Mouse (Mus musculus): ENCODE data around the gene Ccdc6.

Gene Ccdc6

DNA sequence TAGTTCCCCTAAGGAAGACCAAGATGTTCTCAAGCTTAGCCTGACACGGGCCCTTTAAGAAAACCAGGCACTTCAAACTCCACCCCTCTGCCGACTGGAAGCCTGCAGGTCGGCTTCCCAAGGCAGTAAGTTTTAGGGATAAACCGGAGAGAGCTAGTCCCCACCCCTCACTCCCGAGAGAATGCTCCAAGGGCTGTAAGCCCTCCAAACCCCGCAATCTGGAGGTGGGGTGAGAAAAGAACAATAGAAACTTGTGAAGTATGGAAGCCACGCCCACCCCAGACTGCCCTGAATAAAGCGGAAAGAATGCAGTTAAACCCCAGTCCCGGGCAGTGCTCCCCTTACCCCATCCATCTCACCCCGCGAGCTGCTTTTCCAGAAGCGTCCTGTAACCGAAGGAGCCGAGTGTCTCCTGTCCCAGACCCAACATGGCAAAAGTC, 1.9 kb upstream of the Ccdc6 start:
- peak; percentile 69 for DNase-seq (ENCODE audit: low spot score)

- no peak for DNase-seq (ENCODE audit: low spot score)
These were observed 1.2 kb upstream of the Ccdc6 start for GRCm38 (mm10) chr10:70095506-70096270.

GRCm38 (mm10) chr10:70097291-70097901, 475 bp downstream of the Ccdc6 start:
- no peak for DNase-seq (ENCODE audit: low spot score)

- peak; percentile 66 for DNase-seq (ENCODE audit: low spot score)
These were observed 1.1 kb downstream of the Ccdc6 start for GRCm38 (mm10) chr10:70097911-70098569.

GRCm38 (mm10) chr10:70098626-70099025, 1.7 kb downstream of the Ccdc6 start:
- DNase-seq (ENCODE audit: low spot score) = no peak

DNA sequence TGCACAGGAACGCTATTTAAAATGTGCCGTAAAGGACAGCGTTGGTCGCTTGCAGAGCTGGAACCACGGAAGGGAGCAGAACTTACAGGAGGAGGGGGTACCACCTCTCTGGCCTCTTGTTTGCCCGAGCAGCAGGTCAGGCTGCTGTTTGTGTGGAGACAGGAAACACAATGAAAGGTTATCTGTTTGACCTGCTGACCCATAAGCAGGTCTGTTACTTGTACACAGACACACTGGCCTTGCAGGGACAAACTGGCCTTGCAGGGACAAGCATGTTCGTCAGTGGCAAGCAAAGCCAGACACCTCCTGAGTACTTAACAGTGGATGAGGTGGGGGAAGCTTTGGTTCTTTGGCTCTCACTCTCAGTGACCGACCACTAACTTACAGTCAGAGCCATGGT, 2.1 kb downstream of the Ccdc6 start:
- DNase-seq (ENCODE audit: low spot score) = peak; percentile 39

GRCm38 (mm10) chr10:70102086-70102485, 5.2 kb downstream of the Ccdc6 start:
- DNase-seq (ENCODE audit: low spot score) = no peak

GRCm38 (mm10) chr10:70108016-70108415, 11.1 kb downstream of the Ccdc6 start:
- no peak for DNase-seq (ENCODE audit: low spot score)

DNA sequence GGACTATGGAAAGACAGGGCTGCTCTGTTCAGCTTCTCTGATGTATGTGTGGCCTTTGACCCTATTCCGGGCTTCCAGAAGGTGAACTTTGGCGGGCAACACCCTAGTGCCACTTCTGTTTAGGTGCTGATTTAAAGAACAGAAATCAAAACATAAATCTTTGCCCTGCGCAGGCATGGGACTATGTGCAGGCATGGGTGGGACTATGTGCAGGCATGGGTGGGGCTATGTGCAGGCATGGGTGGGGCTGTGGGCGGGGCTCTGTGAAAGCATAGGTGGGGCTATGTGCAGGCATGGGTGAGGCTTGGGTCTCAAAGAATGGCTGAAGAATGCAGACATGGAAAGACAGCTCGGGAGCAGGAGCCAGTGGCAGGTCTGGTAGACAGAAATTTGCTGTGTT, 13.1 kb downstream of the Ccdc6 start:
- DNase-seq (ENCODE audit: low spot score) = no peak

- DNase-seq (ENCODE audit: low spot score) = no peak
These were observed 13.9 kb downstream of the Ccdc6 start for GRCm38 (mm10) chr10:70110815-70111214.

- DNase-seq (ENCODE audit: low spot score) = no peak
These were observed 14.7 kb downstream of the Ccdc6 start for GRCm38 (mm10) chr10:70111643-70112042.

DNA sequence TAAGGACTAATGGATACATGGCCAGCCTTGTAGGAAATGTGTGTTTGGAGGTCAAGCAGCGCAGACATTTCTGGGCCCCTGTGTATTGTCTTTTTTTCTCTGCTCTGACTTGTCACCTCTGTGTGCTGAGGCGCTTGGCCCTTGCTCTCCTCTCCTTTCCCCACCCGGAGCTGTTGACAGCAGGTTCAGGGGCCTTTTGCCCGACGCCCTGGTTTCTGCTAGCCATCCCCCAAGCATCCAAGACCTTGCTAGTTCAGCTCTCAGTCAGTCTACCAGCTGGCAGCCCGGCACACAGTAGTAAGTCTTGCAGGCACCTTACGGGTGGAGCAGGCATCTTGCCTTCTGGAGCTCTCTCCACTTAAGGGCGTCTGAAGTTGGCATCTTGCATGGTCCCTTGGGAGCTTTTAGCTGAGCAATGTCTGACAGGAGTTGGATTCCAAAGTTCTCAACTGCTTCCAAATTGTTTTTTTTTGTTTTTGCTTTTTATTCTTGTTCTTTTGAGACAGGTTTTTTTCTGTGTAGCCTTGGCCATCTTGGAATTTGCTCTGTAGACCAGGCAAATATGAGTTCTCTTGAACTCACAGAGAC, 17.2 kb downstream of the Ccdc6 start:
- no peak for DNase-seq (ENCODE audit: low spot score)

DNA sequence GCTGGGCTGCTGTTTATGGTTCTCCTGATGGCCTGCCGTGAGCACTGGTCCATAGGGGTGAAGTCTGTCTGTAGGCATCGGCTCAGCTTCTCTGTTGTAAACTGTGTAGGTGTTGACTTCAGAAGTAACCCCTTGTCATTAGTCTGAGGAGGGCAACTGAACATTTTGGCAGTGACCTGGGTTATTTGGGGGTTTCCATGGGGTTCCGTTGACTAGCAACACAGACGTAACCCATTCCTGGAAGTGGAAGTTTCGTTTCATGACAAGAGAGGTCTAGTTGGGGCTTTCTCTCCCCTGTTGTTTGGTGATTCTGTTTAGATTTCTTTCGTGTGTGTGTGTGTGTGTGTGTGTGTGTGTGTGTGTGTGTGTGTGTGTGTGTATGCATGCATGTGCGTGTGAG, 19.5 kb downstream of the Ccdc6 start:
- no peak for DNase-seq (ENCODE audit: low spot score)

DNA sequence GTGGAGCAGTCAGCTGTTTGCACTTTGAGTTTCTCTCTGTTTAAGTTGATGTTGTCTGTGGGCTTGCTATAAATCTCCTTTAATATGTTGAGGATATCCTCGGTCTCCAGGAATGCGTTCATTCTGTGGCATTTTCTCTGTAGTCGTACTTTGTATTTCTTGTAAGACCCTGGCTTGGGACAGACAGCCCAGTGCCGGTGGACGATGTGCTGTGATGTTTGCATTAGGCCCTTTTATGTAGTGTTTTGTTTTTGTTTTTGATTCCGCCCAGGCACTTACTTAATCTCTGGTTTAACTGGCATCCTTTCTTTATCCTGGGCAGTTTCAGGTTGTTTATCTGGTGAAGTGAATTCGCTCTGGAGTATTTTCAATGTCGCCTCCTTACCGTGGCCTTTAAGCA, 22.5 kb downstream of the Ccdc6 start:
- no peak for DNase-seq (ENCODE audit: low spot score)

DNA sequence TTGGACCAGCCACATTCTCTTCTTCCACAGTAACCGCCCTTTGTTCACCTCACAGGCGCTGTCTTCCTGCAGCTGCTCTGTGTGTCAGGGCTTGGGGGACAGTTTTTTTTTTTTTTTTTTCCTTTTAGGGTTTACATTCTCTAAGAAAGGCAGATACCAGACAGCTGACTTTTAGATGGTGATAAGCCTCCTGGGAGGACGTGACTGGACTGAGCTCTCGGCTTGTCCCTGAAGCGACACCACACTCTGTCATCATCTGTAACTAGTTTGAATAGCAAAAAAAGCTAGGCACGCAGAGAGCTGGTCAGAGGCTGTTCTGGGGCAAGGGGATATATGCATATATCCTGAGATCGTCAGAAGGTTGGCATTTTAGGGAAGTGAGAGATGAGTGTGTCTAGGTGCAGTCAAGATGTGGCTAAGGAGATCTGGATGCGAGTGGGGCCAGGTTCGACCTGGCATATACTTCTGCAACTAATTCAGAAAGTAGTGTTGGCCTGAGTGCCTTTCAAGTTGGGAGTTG, 23.0 kb downstream of the Ccdc6 start:
- no peak for DNase-seq (ENCODE audit: low spot score)

GRCm38 (mm10) chr10:70120671-70121405, 23.9 kb downstream of the Ccdc6 start:
- DNase-seq (ENCODE audit: low spot score) = no peak

DNA sequence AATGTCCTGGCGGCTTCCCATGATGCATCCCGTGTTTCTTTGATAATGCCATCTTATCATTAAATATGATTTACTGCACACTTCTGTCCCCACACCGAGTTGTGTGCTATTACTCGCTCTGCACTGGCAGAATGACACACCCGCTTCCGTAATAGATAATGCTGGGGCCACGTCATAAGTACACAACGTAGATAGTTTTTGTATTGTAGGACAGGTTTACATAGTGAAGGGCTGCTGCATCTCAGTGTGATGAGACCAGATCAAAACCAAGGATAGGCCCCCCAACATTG, 24.4 kb downstream of the Ccdc6 start:
- DNase-seq (ENCODE audit: low spot score) = no peak

GRCm38 (mm10) chr10:70123454-70123853, 26.5 kb downstream of the Ccdc6 start:
- DNase-seq (ENCODE audit: low spot score) = no peak

DNA sequence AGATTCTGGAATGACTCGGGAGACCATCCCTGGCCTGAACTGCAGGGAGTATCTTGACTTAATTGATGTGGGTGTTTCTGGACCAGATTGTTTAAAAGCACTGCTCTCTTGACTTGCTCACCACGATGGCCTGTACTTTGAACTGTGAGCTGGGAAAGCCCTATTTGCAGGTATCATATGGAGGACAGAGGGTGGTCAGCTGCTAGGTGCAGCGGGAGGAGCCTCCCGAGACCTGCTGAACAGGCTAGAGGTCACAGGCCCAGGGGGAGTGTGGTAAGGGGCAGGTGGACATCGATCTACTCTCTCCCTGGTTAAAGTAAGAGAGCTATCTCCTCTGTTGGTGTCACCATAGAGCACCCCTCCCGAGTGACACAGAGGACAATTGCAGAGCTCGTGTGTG, 28.6 kb downstream of the Ccdc6 start:
- no peak for DNase-seq (ENCODE audit: low spot score)

DNA sequence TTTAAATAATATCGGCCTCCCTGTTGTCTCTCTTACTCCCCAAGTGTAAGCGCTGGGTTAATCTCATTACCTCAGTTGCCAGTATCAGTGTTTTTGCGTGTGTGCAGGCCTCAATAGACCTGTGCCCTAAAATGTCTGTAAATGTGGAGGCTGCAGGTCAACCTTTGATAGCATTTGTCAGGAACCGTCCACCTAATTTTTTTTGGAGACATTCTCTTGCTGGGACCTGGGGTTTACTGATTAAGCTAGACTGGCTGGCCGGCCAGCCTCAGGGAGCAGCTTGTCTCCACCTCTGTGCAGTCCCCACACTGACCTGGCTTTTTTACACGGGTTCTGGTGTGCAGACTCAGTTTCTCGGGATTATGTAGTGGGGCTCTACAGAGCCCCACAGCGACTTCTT, 30.4 kb downstream of the Ccdc6 start:
- no peak for DNase-seq (ENCODE audit: low spot score)

- no peak for DNase-seq (ENCODE audit: low spot score)
These were observed 31.5 kb downstream of the Ccdc6 start for GRCm38 (mm10) chr10:70128408-70128807.

DNA sequence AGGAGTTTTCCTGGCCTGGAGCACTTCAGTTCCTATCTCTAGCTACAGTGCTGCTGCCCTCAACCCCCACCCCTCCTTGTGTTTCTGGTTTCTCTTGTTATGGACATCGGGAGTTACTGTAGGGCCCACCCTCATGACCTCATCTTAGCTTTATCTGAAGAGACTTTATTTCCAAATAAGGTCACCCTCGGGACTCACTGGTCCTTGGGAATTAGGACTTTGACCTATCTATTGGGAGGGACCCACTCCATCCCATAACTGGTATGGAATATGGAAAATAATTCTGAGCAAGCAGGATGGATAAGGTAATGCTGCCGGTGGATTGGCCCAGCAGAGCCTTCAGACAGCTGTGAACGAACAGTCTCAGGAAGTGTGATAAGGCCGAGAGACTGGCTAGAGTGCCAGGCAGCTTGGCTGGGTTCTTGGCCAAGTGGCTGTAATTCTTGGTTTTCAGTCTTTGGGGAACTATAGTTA, 35.2 kb downstream of the Ccdc6 start:
- DNase-seq (ENCODE audit: low spot score) = no peak
